9 mouse cellular contexts compared by ENCODE assay signal in the genomic region with DNA sequence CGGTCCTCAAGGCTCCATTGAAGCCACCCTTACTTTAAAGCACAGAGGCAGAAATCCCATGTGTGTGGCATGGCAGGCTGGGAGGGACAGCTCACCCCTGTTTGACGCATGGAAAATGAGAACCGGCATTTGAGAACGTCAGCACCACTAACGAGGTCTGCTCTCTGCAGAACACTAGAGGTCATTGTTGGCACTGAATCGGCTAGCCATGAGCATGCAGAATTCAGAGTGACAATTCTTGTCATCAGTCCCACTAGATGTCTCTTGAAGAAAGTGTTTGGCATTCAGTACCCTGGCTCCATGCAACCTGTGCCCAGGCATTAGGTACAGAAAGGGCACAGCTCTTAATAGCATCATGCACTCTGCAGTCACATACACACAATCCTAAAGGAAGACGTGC.
DNase-seq lines count a peak whose midpoint lies in the region; ATAC-seq and TF ChIP-seq lines count a peak whose summit lies in the region.
"Had no signal": no experiment of that assay in that cellular context is flagged by ENCODE, and none has a peak within 500 bp of the region (broad histone marks: within the 10 kb centered on the region; RNA-seq: fewer than 3 reads in every experiment).

No protein-coding gene starts in this region.

- H3K27ac ChIP-seq in liver, adult 2 months (replicated peaks; ENCODE audit: insufficient read depth, low read depth, low read length) = no peak overlapping the region
- no peak overlapping the region for H3K27ac ChIP-seq in liver, embryonic 12.5 days
- no peak overlapping the region for H3K27ac ChIP-seq in heart, embryonic 12.5 days (ENCODE audit: poor library complexity, severe bottlenecking)
- no peak overlapping the region for H3K27ac ChIP-seq in midbrain, postnatal 0 days (ENCODE audit: low read depth, low read length)
- H3K27ac ChIP-seq: macrophage had no signal

- DNase-seq in embryo, embryonic 10 days (ENCODE audit: low spot score) = peak; percentile 60
- no peak for DNase-seq in embryo, embryonic 9.5 days (ENCODE audit: extremely low spot score)
- DNase-seq in liver, adult 2 months (ENCODE audit: extremely low read depth, low read depth, low spot score) = peak; percentile 49
- DNase-seq in midbrain, postnatal 0 days (ENCODE audit: low spot score) = peak; percentile 74

- no peaks in the 10 kb centered on the region for H3K9me3 ChIP-seq in liver, embryonic 12.5 days (replicated peaks)
- peaks cover 5% of the 10 kb centered on the region; the same call in 1 of the 2 replicates for H3K9me3 ChIP-seq in heart, embryonic 12.5 days (replicated peaks)
- H3K9me3 ChIP-seq in midbrain, postnatal 0 days (ENCODE audit: low read length) = no peaks in the 10 kb centered on the region

- no peaks in the 10 kb centered on the region for H3K4me1 ChIP-seq in liver, adult 2 months (ENCODE audit: control insufficient read depth, insufficient read depth, low read length)
- H3K4me1 ChIP-seq in liver, embryonic 12.5 days = peaks cover 6% of the 10 kb centered on the region; the same call in 1 of the 2 replicates
- H3K4me1 ChIP-seq in heart, embryonic 12.5 days (replicated peaks) = peaks cover 5% of the 10 kb centered on the region
- H3K4me1 ChIP-seq in midbrain, postnatal 0 days (ENCODE audit: insufficient read depth, low read length) = no peaks in the 10 kb centered on the region

- H3K79me2 ChIP-seq in liver, adult 2 months (ENCODE audit: control insufficient read depth, insufficient read depth, low read length) = no peaks in the 10 kb centered on the region

- no peak overlapping the region for H3K4me2 ChIP-seq in liver, embryonic 12.5 days
- no peak overlapping the region for H3K4me2 ChIP-seq in heart, embryonic 12.5 days
- H3K4me2 ChIP-seq in midbrain, postnatal 0 days (ENCODE audit: low read depth, low read length, poor library complexity, severe bottlenecking) = no peak overlapping the region

- 32% methylated on average over 7 of the region's 7 CpGs for WGBS in liver, adult 2 months
- 26% methylated on average over 7 of the region's 7 CpGs for WGBS in liver, embryonic 12.5 days (ENCODE audit: insufficient replicate concordance)
- WGBS in heart, embryonic 12.5 days = 20% methylated on average over 7 of the region's 7 CpGs
- WGBS in midbrain, postnatal 0 days = 18% methylated on average over 7 of the region's 7 CpGs

- TF ChIP-seq POLR2A in liver, adult 2 months (IDR thresholded peaks at IDR 0.05; ENCODE audit: extremely low read depth, insufficient read depth, low read length) = no peak

- no peak overlapping the region for H3K9ac ChIP-seq in liver, adult 2 months (ENCODE audit: low read depth, low read length)
- no peak overlapping the region for H3K9ac ChIP-seq in liver, embryonic 12.5 days
- H3K9ac ChIP-seq in heart, embryonic 12.5 days = no peak overlapping the region
- no peak overlapping the region for H3K9ac ChIP-seq in midbrain, postnatal 0 days (replicated peaks; ENCODE audit: low read length, poor library complexity, severe bottlenecking)

- H3K27me3 ChIP-seq in liver, adult 2 months (ENCODE audit: control insufficient read depth, insufficient read depth, low read length) = no peaks in the 10 kb centered on the region
- H3K27me3 ChIP-seq in liver, embryonic 12.5 days (replicated peaks) = no peaks in the 10 kb centered on the region
- no peaks in the 10 kb centered on the region for H3K27me3 ChIP-seq in heart, embryonic 12.5 days (replicated peaks)
- H3K27me3 ChIP-seq in midbrain, postnatal 0 days (ENCODE audit: insufficient read depth, low read length) = no peaks in the 10 kb centered on the region

- ATAC-seq in liver, embryonic 12.5 days = no peak
- ATAC-seq in heart, embryonic 12.5 days (ENCODE audit: insufficient number of reproducible peaks, low FRiP score) = peak; percentile 45; the same call in 1 of the 2 replicates
- ATAC-seq in midbrain, postnatal 0 days (ENCODE audit: low FRiP score) = no peak
- no peak; the same call in 1 of the 2 replicates for ATAC-seq in cerebellum, adult (ENCODE audit: insufficient number of reproducible peaks, low FRiP score, low TSS enrichment)
- no peak; the same call in 1 of the 2 replicates for ATAC-seq in frontal cortex, adult (ENCODE audit: low TSS enrichment)

- peak; percentile 36; the same call in 1 of the 2 replicates for TF ChIP-seq CTCF in liver, adult 2 months (IDR thresholded peaks at IDR 0.05; ENCODE audit: low read depth, low read length)
- peak; percentile 67 for TF ChIP-seq CTCF in midbrain, postnatal 0 days (IDR thresholded peaks at IDR 0.05)

- H3K4me3 ChIP-seq in liver, adult 2 months (ENCODE audit: insufficient read depth, low read depth, low read length) = no peak overlapping the region
- no peak overlapping the region for H3K4me3 ChIP-seq in liver, embryonic 12.5 days
- no peak overlapping the region for H3K4me3 ChIP-seq in heart, embryonic 12.5 days
- no peak overlapping the region for H3K4me3 ChIP-seq in midbrain, postnatal 0 days (ENCODE audit: low read depth, low read length)

- no peaks in the 10 kb centered on the region for H3K36me3 ChIP-seq in liver, adult 2 months (ENCODE audit: control insufficient read depth, insufficient read depth, low read length)
- no peaks in the 10 kb centered on the region for H3K36me3 ChIP-seq in liver, embryonic 12.5 days
- no peaks in the 10 kb centered on the region for H3K36me3 ChIP-seq in heart, embryonic 12.5 days
- no peaks in the 10 kb centered on the region for H3K36me3 ChIP-seq in midbrain, postnatal 0 days (ENCODE audit: insufficient read depth, low read length)
